Mouse (Mus musculus) kidney, adult 9 months (tissue): Measurements from ENCODE around the gene Upk2.
"Not testable (repeated sequence)": the region's sequence is repeated elsewhere in the genome, so short reads cannot be mapped to it uniquely, and the experiment has no call there.

Experiments
- DNase-seq: peaks from one replicate; pipeline ENCODE4 v3.0.0; 2022

The Upk2 gene

GRCm38 (mm10) chr9:44457035-44457742 is 2.4 kb upstream of the Upk2 start:
- no peak for DNase-seq

- peak; percentile 80 for DNase-seq
Measured at GRCm38 (mm10) chr9:44454132-44454890, 465 bp downstream of the Upk2 start.

- DNase-seq = peak; percentile 34
Measured at GRCm38 (mm10) chr9:44450387-44450786, 4.4 kb downstream of the Upk2 start.

GRCm38 (mm10) chr9:44444402-44445025 is 10.3 kb downstream of the Upk2 start:
- DNase-seq = not testable (repeated sequence)

- no peak for DNase-seq
Measured at GRCm38 (mm10) chr9:44440961-44441360, 13.8 kb downstream of the Upk2 start, which contains the start of gene Foxr1. Foxr1 (minus strand) TSS chr9:44441136.

GRCm38 (mm10) chr9:44435747-44436146 is 19.0 kb downstream of the Upk2 start:
- no peak for DNase-seq

- DNase-seq = no peak
Measured at GRCm38 (mm10) chr9:44432577-44433185, 22.1 kb downstream of the Upk2 start.

GRCm38 (mm10) chr9:44423576-44423975 is 31.2 kb downstream of the Upk2 start:
- no peak for DNase-seq

- DNase-seq = no peak
Measured at GRCm38 (mm10) chr9:44420280-44420898, 34.4 kb downstream of the Upk2 start.

- not testable (repeated sequence) for DNase-seq
Measured at GRCm38 (mm10) chr9:44419730-44420129, 35.0 kb downstream of the Upk2 start.

- no peak for DNase-seq
Measured at GRCm38 (mm10) chr9:44418519-44419385, 36.0 kb downstream of the Upk2 start, which contains the start of gene Ccdc84. Ccdc84 (minus strand) TSS chr9:44418569.

- DNase-seq = peak; percentile 96
Measured at GRCm38 (mm10) chr9:44417892-44418363, 36.8 kb downstream of the Upk2 start.

- peak; percentile 27 for DNase-seq
Measured at GRCm38 (mm10) chr9:44417156-44417891, 37.5 kb downstream of the Upk2 start.

- DNase-seq = no peak
Measured at GRCm38 (mm10) chr9:44412781-44413180, 42.0 kb downstream of the Upk2 start.

- no peak for DNase-seq
Measured at GRCm38 (mm10) chr9:44412306-44412705, 42.5 kb downstream of the Upk2 start.

- no peak for DNase-seq
Measured at GRCm38 (mm10) chr9:44411601-44412130, 43.1 kb downstream of the Upk2 start.

- DNase-seq = peak; percentile 10
Measured at GRCm38 (mm10) chr9:44410647-44411336, 44.0 kb downstream of the Upk2 start.

GRCm38 (mm10) chr9:44408693-44409092 is 46.1 kb downstream of the Upk2 start:
- DNase-seq = not testable (repeated sequence)

GRCm38 (mm10) chr9:44407752-44408097 is 47.1 kb downstream of the Upk2 start:
- no peak for DNase-seq
